9 mouse cellular contexts compared by ENCODE assay signal in the genomic region with DNA sequence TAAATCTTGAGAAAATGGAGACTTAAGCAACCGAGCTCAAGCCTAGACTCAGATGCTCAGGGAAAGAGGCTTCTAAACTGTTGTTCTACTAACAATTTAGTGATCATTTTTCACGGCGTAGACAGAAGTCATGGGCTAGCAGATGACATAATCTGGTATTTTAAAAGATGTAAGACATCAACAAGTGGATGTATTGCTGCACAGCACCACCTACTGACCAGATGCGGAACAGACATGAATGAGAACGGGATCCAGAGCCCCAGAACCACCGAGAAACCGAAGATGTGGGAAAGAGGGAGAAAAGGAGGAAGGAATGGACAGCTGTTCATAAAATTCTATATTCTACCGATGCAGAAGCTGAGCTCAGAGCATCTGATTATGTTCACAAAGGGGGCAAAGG.
DNase-seq lines count a peak whose midpoint lies in the region; ATAC-seq and TF ChIP-seq lines count a peak whose summit lies in the region.
"Had no signal": no experiment of that assay in that cellular context is flagged by ENCODE, and none has a peak within 500 bp of the region (broad histone marks: within the 10 kb centered on the region; RNA-seq: fewer than 3 reads in every experiment).

No protein-coding gene starts in this region.

- H3K9ac ChIP-seq in liver, embryonic 12.5 days, result no peak overlapping the region
- H3K9ac ChIP-seq in forebrain, embryonic 14.5 days (ENCODE audit: low read length), result no peak overlapping the region
- no peak overlapping the region for H3K9ac ChIP-seq in hindbrain, postnatal 0 days (replicated peaks; ENCODE audit: low read length)
- H3K9ac ChIP-seq: embryonic facial prominence, embryonic 12.5 days had no signal

- H3K79me2 ChIP-seq in myocyte (ENCODE audit: control insufficient read depth, insufficient read depth), result no peaks in the 10 kb centered on the region

- H3K36me3 ChIP-seq in liver, embryonic 12.5 days, result no peaks in the 10 kb centered on the region
- H3K36me3 ChIP-seq in forebrain, embryonic 14.5 days (ENCODE audit: control insufficient read depth, insufficient read depth, low read length), result no peaks in the 10 kb centered on the region
- no peaks in the 10 kb centered on the region for H3K36me3 ChIP-seq in hindbrain, postnatal 0 days (ENCODE audit: insufficient read depth, low read length)
- no peaks in the 10 kb centered on the region for H3K36me3 ChIP-seq in myocyte (ENCODE audit: control insufficient read depth, insufficient read depth)
- H3K36me3 ChIP-seq: embryonic facial prominence, embryonic 12.5 days had no signal

- ATAC-seq in liver, embryonic 12.5 days, result no peak
- ATAC-seq in forebrain, embryonic 14.5 days, result peak; percentile 41
- peak; percentile 68 for ATAC-seq in hindbrain, postnatal 0 days

- H3K4me2 ChIP-seq in liver, embryonic 12.5 days, result no peak overlapping the region
- H3K4me2 ChIP-seq in forebrain, embryonic 14.5 days (ENCODE audit: low read length), result no peak overlapping the region
- no peak overlapping the region for H3K4me2 ChIP-seq in hindbrain, postnatal 0 days (ENCODE audit: low read depth, low read length)
- peak overlapping the region; percentile 48 for H3K4me2 ChIP-seq in myocyte (ENCODE audit: low read depth)
- H3K4me2 ChIP-seq: embryonic facial prominence, embryonic 12.5 days had no signal

- no peak for TF ChIP-seq POLR2A in brain, embryonic 14.5 days (IDR thresholded peaks at IDR 0.05; ENCODE audit: borderline replicate concordance, extremely low read depth, insufficient read depth, insufficient read length, poor library complexity, severe bottlenecking)
- TF ChIP-seq POLR2A in myocyte (IDR thresholded peaks at IDR 0.05; ENCODE audit: insufficient read length, low read depth), result no peak

- DNase-seq in liver, result peak; percentile 52
- peak; percentile 74 for DNase-seq in brain, embryonic 14.5 days (ENCODE audit: low read depth)
- DNase-seq in forebrain, embryonic 14.5 days (ENCODE audit: low spot score), result peak; percentile 82
- DNase-seq in hindbrain, postnatal 0 days (ENCODE audit: low spot score), result peak; percentile 87
- peak; percentile 68 to 80 for DNase-seq in left cerebral cortex, postnatal 10 days (ENCODE audit: extremely low spot score in 1 of 2, low spot score in 2 of 2)
- DNase-seq in thymus, postnatal 25 days, result peak; percentile 13

- WGBS in liver, embryonic 12.5 days (ENCODE audit: insufficient replicate concordance), result 9% methylated on average over 8 of the region's 8 CpGs
- WGBS in forebrain, embryonic 14.5 days, result 12% methylated on average over 8 of the region's 8 CpGs
- 15% methylated on average over 8 of the region's 8 CpGs for WGBS in hindbrain, postnatal 0 days

- TF ChIP-seq CTCF in brain, embryonic 14.5 days (IDR thresholded peaks at IDR 0.05; ENCODE audit: borderline replicate concordance, extremely low read depth, insufficient read depth, insufficient read length), result peak; percentile 81
- TF ChIP-seq CTCF in hindbrain, postnatal 0 days (IDR thresholded peaks at IDR 0.05; ENCODE audit: low read depth), result peak; percentile 89

- no peaks in the 10 kb centered on the region for H3K27me3 ChIP-seq in liver, embryonic 12.5 days (replicated peaks)
- H3K27me3 ChIP-seq in forebrain, embryonic 14.5 days (replicated peaks; ENCODE audit: control insufficient read depth, insufficient read depth, low read length), result no peaks in the 10 kb centered on the region
- no peaks in the 10 kb centered on the region for H3K27me3 ChIP-seq in hindbrain, postnatal 0 days (ENCODE audit: insufficient read depth, low read length)
- H3K27me3 ChIP-seq in myocyte (ENCODE audit: control insufficient read depth, insufficient read depth, insufficient read length), result no peaks in the 10 kb centered on the region
- H3K27me3 ChIP-seq: embryonic facial prominence, embryonic 12.5 days had no signal

- H3K27ac ChIP-seq in liver, embryonic 12.5 days, result no peak overlapping the region
- H3K27ac ChIP-seq in forebrain, embryonic 14.5 days (ENCODE audit: low read depth, low read length), result no peak overlapping the region
- H3K27ac ChIP-seq in hindbrain, postnatal 0 days, result no peak overlapping the region
- H3K27ac ChIP-seq: embryonic facial prominence, embryonic 12.5 days had no signal

- no peaks in the 10 kb centered on the region for H3K4me1 ChIP-seq in liver, embryonic 12.5 days
- H3K4me1 ChIP-seq in forebrain, embryonic 14.5 days (ENCODE audit: control insufficient read depth, insufficient read depth, low read length), result peaks cover 8% of the 10 kb centered on the region
- no peaks in the 10 kb centered on the region for H3K4me1 ChIP-seq in hindbrain, postnatal 0 days (ENCODE audit: insufficient read depth, low read length)

- intact Hi-C loops in left cerebral cortex, postnatal 10 days (cut with DNase I), result loop anchor here (2.0 to 10.0 kb wide), 2 partner anchors 687 to 929 kb away; partner anchors contain the start of gene Bmp2

- no peak overlapping the region for H3ac ChIP-seq in myocyte (ENCODE audit: control insufficient read depth, insufficient read length)

- H3K4me3 ChIP-seq in liver, embryonic 12.5 days, result no peak overlapping the region
- no peak overlapping the region for H3K4me3 ChIP-seq in forebrain, embryonic 14.5 days (ENCODE audit: low read depth, low read length)
- H3K4me3 ChIP-seq in hindbrain, postnatal 0 days (ENCODE audit: low read length), result no peak overlapping the region
- no peak overlapping the region for H3K4me3 ChIP-seq in myocyte
- H3K4me3 ChIP-seq: embryonic facial prominence, embryonic 12.5 days had no signal

- no peaks in the 10 kb centered on the region for H3K9me3 ChIP-seq in liver, embryonic 12.5 days (replicated peaks)
- no peaks in the 10 kb centered on the region for H3K9me3 ChIP-seq in forebrain, embryonic 14.5 days (replicated peaks; ENCODE audit: control insufficient read depth, low read length)
- no peaks in the 10 kb centered on the region for H3K9me3 ChIP-seq in hindbrain, postnatal 0 days (ENCODE audit: low read length)
- H3K9me3 ChIP-seq: embryonic facial prominence, embryonic 12.5 days had no signal

TF ChIP-seq in myocyte, 11 proteins besides CTCF, POLR2A, EP300 and RAD21:
- TF ChIP-seq CEBPB (IDR thresholded peaks at IDR 0.05; ENCODE audit: insufficient read depth, poor library complexity, severe bottlenecking), result 0 out of 2 replicates have a peak, but pooled peaks have one; percentile 19
- TF ChIP-seq TCF12 (IDR thresholded peaks at IDR 0.05; ENCODE audit: insufficient read depth, poor library complexity, severe bottlenecking), result no peak
TF ChIP-seq in myocyte: peak in this region for 1.

Comparison
In these comparisons a context has a peak if more than half of its experiments do, and no peak if none do; other contexts are left out.
1. DNase-seq: peak in every context shown above with its lines; median percentile 87 in hindbrain, postnatal 0 days; 82 in forebrain, embryonic 14.5 days; 74 in brain, embryonic 14.5 days; 74 in left cerebral cortex, postnatal 10 days; 52 in liver; 13 in thymus, postnatal 25 days.